18 mouse cellular contexts compared by ENCODE assay signal in genomic region chr17:78370445-78370844, GRCm38 (mm10). TPM values are rescaled to one million over a fixed set of nuclear protein-coding genes. Genes with fewer than 3 reads are reported as not detected.
DNase-seq lines count a peak whose midpoint lies in the region; ATAC-seq and TF ChIP-seq lines count a peak whose summit lies in the region.
"Had no signal": no experiment of that assay in that cellular context is flagged by ENCODE, and none has a peak within 500 bp of the region (broad histone marks: within the 10 kb centered on the region; RNA-seq: fewer than 3 reads in every experiment).

No protein-coding gene starts in this region.

- peak; percentile 75 for TF ChIP-seq CTCF in intestine, postnatal 0 days (IDR thresholded peaks at IDR 0.05; ENCODE audit: low read depth)

- H3K9me3 ChIP-seq in intestine, postnatal 0 days (ENCODE audit: control insufficient read depth), result no peaks in the 10 kb centered on the region
- H3K9me3 ChIP-seq in intestine, embryonic 15.5 days, result no peaks in the 10 kb centered on the region
- H3K9me3 ChIP-seq: heart, embryonic 12.5 days; hindbrain, embryonic 13.5 days; neural tube, embryonic 13.5 days had no signal

- no peak overlapping the region for H3K4me2 ChIP-seq in intestine, postnatal 0 days (replicated peaks; ENCODE audit: low read depth)
- H3K4me2 ChIP-seq in intestine, embryonic 15.5 days (replicated peaks), result no peak overlapping the region
- H3K4me2 ChIP-seq: heart, embryonic 12.5 days; hindbrain, embryonic 13.5 days; neural tube, embryonic 13.5 days had no signal

- no peak overlapping the region for H3K4me3 ChIP-seq in intestine, postnatal 0 days (ENCODE audit: low read depth, low read length)
- no peak overlapping the region for H3K4me3 ChIP-seq in intestine, embryonic 15.5 days (replicated peaks)
- H3K4me3 ChIP-seq: erythroblast, embryonic 14.5 days; heart, embryonic 12.5 days; hindbrain, embryonic 13.5 days; neural tube, embryonic 13.5 days had no signal

- no peak overlapping the region for H3K27ac ChIP-seq in intestine, postnatal 0 days (ENCODE audit: low read depth, low read length)
- H3K27ac ChIP-seq in intestine, embryonic 15.5 days, result no peak overlapping the region
- H3K27ac ChIP-seq: hindbrain, embryonic 13.5 days; neural tube, embryonic 13.5 days had no signal

- no peak overlapping the region for H3K9ac ChIP-seq in intestine, postnatal 0 days (ENCODE audit: low read depth, low read length)
- H3K9ac ChIP-seq in intestine, embryonic 15.5 days, result no peak overlapping the region
- H3K9ac ChIP-seq: heart, embryonic 12.5 days; hindbrain, embryonic 13.5 days; neural tube, embryonic 13.5 days had no signal

- no peaks in the 10 kb centered on the region for H3K27me3 ChIP-seq in intestine, postnatal 0 days (replicated peaks; ENCODE audit: control insufficient read depth, insufficient read depth, low read length)
- H3K27me3 ChIP-seq in intestine, embryonic 15.5 days (replicated peaks), result no peaks in the 10 kb centered on the region
- H3K27me3 ChIP-seq: heart, embryonic 12.5 days; hindbrain, embryonic 13.5 days; neural tube, embryonic 13.5 days had no signal

- WGBS in intestine, postnatal 0 days, result 78% methylated on average over 1 of the region's 1 CpGs
- 85% methylated on average over 1 of the region's 1 CpGs for WGBS in intestine, embryonic 15.5 days

- peak; percentile 29 for DNase-seq in thymus, postnatal 4 days
- DNase-seq in thymus, postnatal 25 days, result no peak
- DNase-seq in left cerebral cortex, adult 18-20 months (ENCODE audit: low spot score in 2 of 2), result no peak
- DNase-seq in retina, postnatal 1 day, result no peak
- no peak for DNase-seq in layer of hippocampus, postnatal 14 days (ENCODE audit: low spot score in 2 of 2)
- DNase-seq: adrenal gland, postnatal 36 days; cerebellum, adult 11-12 months; embryo, embryonic 11 days; kidney, adult 9 months; midbrain, embryonic 14.5 days; thymus, adult 2 months had no signal

- ATAC-seq in intestine, postnatal 0 days, result no peak
- ATAC-seq in intestine, embryonic 15.5 days, result no peak
- ATAC-seq in common myeloid progenitor, adult 5-6 weeks (replicated peaks; ENCODE audit: low read depth, poor library complexity, severe bottlenecking), result 0 out of 2 replicates have a peak, but pooled peaks have one; percentile 31

- H3K4me1 ChIP-seq in intestine, postnatal 0 days (replicated peaks; ENCODE audit: control insufficient read depth, insufficient read depth, low read length), result no peaks in the 10 kb centered on the region
- no peaks in the 10 kb centered on the region for H3K4me1 ChIP-seq in intestine, embryonic 15.5 days (replicated peaks)
- H3K4me1 ChIP-seq: heart, embryonic 12.5 days; hindbrain, embryonic 13.5 days; neural tube, embryonic 13.5 days had no signal

- peaks cover 50% of the 10 kb centered on the region for H3K36me3 ChIP-seq in intestine, postnatal 0 days (ENCODE audit: control insufficient read depth, insufficient read depth)
- H3K36me3 ChIP-seq in intestine, embryonic 15.5 days, result no peaks in the 10 kb centered on the region

RNA-seq across cellular contexts. Expression of gene Fez2, which starts 47.5 kb away (rescaled TPM):
- polyA plus RNA-seq in intestine, postnatal 0 days (2015; fragmentation: Nextera tagmentation; extraction: Ambion mirVana), result 59.4 and 62.3 TPM in 2 replicates
- 37.1 and 42.7 TPM in 2 replicates for polyA plus RNA-seq in intestine, embryonic 15.5 days (2015; fragmentation: Nextera tagmentation; extraction: Ambion mirVana)
- total RNA-seq in common myeloid progenitor, adult 5-6 weeks (2017), result 13.0 and 16.3 TPM in 2 replicates
- total RNA-seq in left cerebral cortex, adult 18-20 months (2021), result 10 to 100 TPM; 37.0 to 37.5 TPM
- 10 to 100 TPM; 31.6 to 34.9 TPM for total RNA-seq in layer of hippocampus, postnatal 14 days (2021)
